Mouse (Mus musculus) G1E (cell line): ENCODE measurements around the gene Zfand6. TPM values are rescaled to one million over a fixed set of nuclear protein-coding genes. Genes with fewer than 3 reads are reported as not detected.

Source experiments
- ATAC-seq: 2 replicates; pipeline ENCODE4 v1.8.0; 2016; ENCODE audit warnings: mild to moderate bottlenecking; ENCODE audit not compliant: insufficient number of reproducible peaks, poor library complexity, low FRiP score, severe bottlenecking; ENCODE audit errors: extremely low read depth
- DNase-seq: peaks from one replicate; pipeline ENCODE4 v3.0.0; 2012; ENCODE audit warnings: low spot score
- H3K27me3 ChIP-seq: 2 replicates; pipeline ENCODE4 v1.6.1; 2012; ENCODE audit warnings: mild to moderate bottlenecking, low read length, inconsistent platforms; ENCODE audit not compliant: insufficient read depth
- H3K36me3 ChIP-seq: replicated peaks from 2 replicates; pipeline ENCODE3; 2012; ENCODE audit warnings: mild to moderate bottlenecking, inconsistent platforms
- H3K4me1 ChIP-seq: 2 replicates; pipeline ENCODE4 v1.6.1; 2012; ENCODE audit warnings: low read depth, low read length, inconsistent platforms, mixed read lengths; ENCODE audit not compliant: insufficient read depth
- H3K4me3 ChIP-seq: 2 replicates; pipeline ENCODE4 v1.5.1; 2012; ENCODE audit warnings: low read depth, mild to moderate bottlenecking, inconsistent platforms, low read length, moderate library complexity, mixed read lengths
- H3K9me3 ChIP-seq: replicated peaks from 2 replicates; pipeline ENCODE4 v1.6.1; 2012; ENCODE audit warnings: inconsistent platforms
- CTCF ChIP-seq: IDR thresholded peaks from 2 replicates; pipeline ENCODE4 v1.5.1; 2012; ENCODE audit warnings: low read depth, low read length, inconsistent platforms, mixed read lengths
- GATA1 ChIP-seq: IDR thresholded peaks from 2 replicates; pipeline ENCODE4 v1.6.1; 2012; ENCODE audit warnings: borderline replicate concordance, low read length, inconsistent platforms, mixed read lengths
- GATA2 ChIP-seq: IDR thresholded peaks from 2 replicates; pipeline ENCODE4 v1.6.1; 2012; ENCODE audit warnings: low read depth, low read length, inconsistent platforms, borderline replicate concordance
- POLR2AphosphoS5 ChIP-seq: IDR thresholded peaks from 2 replicates; pipeline ENCODE4 v1.6.1; 2012; ENCODE audit warnings: low read depth, low read length, inconsistent platforms; ENCODE audit not compliant: insufficient replicate concordance
- TAL1 ChIP-seq: conservative IDR thresholded peaks from 2 replicates; pipeline ENCODE4 v1.6.1; 2012; ENCODE audit warnings: low read depth, low read length, inconsistent platforms, mixed read lengths
- polyA plus RNA-seq: library from polyadenylated mRNA; stranded (reverse); fragments of >175 nt; gene quantifications from 2 replicates; pipeline ENCODE4 v1.2.3, GENCODE M21; 2012
- total RNA-seq, 2 experiments: library from RNA; stranded (forward) in 1 of 2; stranded (reverse) in 1 of 2; fragments of 200-1000 nt in 1 of 2; fragments of >200 nt in 1 of 2; fragmentation: Nextera tagmentation in 1 of 2; gene quantifications; 2 replicates each; pipeline ENCODE4 v1.2.3; 2014 to 2017

Gene Zfand6
- total and polyA plus RNA-seq, 3 experiments = 23.1 to 164 (median 106) TPM

- DNase-seq (no peak), ATAC-seq (peak; percentile 15; the same call in 1 of the 2 replicates)
- H3K4me1 ChIP-seq = peaks cover 22% of the 10 kb centered on the region
- TF ChIP-seq GATA1 = no peak
- TF ChIP-seq GATA2 = no peak
- TF ChIP-seq POLR2AphosphoS5 = no peak
- TF ChIP-seq TAL1 = no peak
- TF ChIP-seq CTCF = no peak
- H3K9me3 ChIP-seq = no peaks in the 10 kb centered on the region
- no peaks in the 10 kb centered on the region for H3K36me3 ChIP-seq
- H3K27me3 ChIP-seq = no peaks in the 10 kb centered on the region
- no peak overlapping the region for H3K4me3 ChIP-seq
These were observed 20.7 kb upstream of the Zfand6 start for GRCm38 (mm10) chr7:84710287-84710958.

GRCm38 (mm10) chr7:84706877-84707276 is 17.1 kb upstream of the Zfand6 start:
- no peak for ATAC-seq
- no peaks in the 10 kb centered on the region for H3K36me3 ChIP-seq
- TF ChIP-seq GATA1 (no peak), CTCF (no peak), POLR2AphosphoS5 (no peak), GATA2 (no peak), TAL1 (no peak)

GRCm38 (mm10) chr7:84690101-84690509 is 346 bp upstream of the Zfand6 start:
- no peak for ATAC-seq
- Histone ChIP-seq H3K4me1 (peaks cover 30% of the 10 kb centered on the region), H3K36me3 (peaks cover 3% of the 10 kb centered on the region), H3K9me3 (no peaks in the 10 kb centered on the region), H3K4me3 (peak overlapping the region; percentile 83), H3K27me3 (no peaks in the 10 kb centered on the region)
- TF ChIP-seq POLR2AphosphoS5 (no peak), GATA2 (no peak), GATA1 (no peak), CTCF (no peak), TAL1 (no peak)
- no peak for DNase-seq

More at GRCm38 (mm10) chr7:84706877-84707276, 17.1 kb upstream of the Zfand6 start:
- no peak for DNase-seq
- Histone ChIP-seq H3K4me3 (no peak overlapping the region), H3K4me1 (peaks cover 22% of the 10 kb centered on the region), H3K9me3 (no peaks in the 10 kb centered on the region), H3K27me3 (no peaks in the 10 kb centered on the region)

- Histone ChIP-seq H3K36me3 (peaks cover 3% of the 10 kb centered on the region), H3K4me1 (peaks cover 39% of the 10 kb centered on the region), H3K4me3 (peak overlapping the region; percentile 83; the same call in 1 of the 2 replicates), H3K9me3 (no peaks in the 10 kb centered on the region), H3K27me3 (no peaks in the 10 kb centered on the region)
- ATAC-seq (no peak), DNase-seq (no peak)
- TF ChIP-seq TAL1 = no peak
- TF ChIP-seq CTCF = no peak
- TF ChIP-seq GATA2 = no peak
- TF ChIP-seq GATA1 = no peak
- TF ChIP-seq POLR2AphosphoS5 = no peak
These were observed 1.8 kb downstream of the Zfand6 start for GRCm38 (mm10) chr7:84687653-84688580.

- no peak for TF ChIP-seq CTCF
- no peak for TF ChIP-seq POLR2AphosphoS5
- TF ChIP-seq GATA2 = no peak
- no peak for TF ChIP-seq GATA1
- no peak for TF ChIP-seq TAL1
- no peaks in the 10 kb centered on the region for H3K27me3 ChIP-seq
- peaks cover 51% of the 10 kb centered on the region for H3K4me1 ChIP-seq
These were observed 3.4 kb downstream of the Zfand6 start for GRCm38 (mm10) chr7:84686380-84686779.

GRCm38 (mm10) chr7:84684675-84685074 is 5.1 kb downstream of the Zfand6 start:
- H3K4me3 ChIP-seq = no peak overlapping the region
- H3K27me3 ChIP-seq = no peaks in the 10 kb centered on the region
- no peaks in the 10 kb centered on the region for H3K9me3 ChIP-seq
- H3K4me1 ChIP-seq = peaks cover 55% of the 10 kb centered on the region
- no peak for DNase-seq
- ATAC-seq = no peak
- no peak for TF ChIP-seq TAL1
- TF ChIP-seq CTCF = no peak
- TF ChIP-seq POLR2AphosphoS5 = no peak
- TF ChIP-seq GATA2 = no peak
- no peak for TF ChIP-seq GATA1
- peaks cover 3% of the 10 kb centered on the region for H3K36me3 ChIP-seq

More at GRCm38 (mm10) chr7:84686380-84686779, 3.4 kb downstream of the Zfand6 start:
- no peak for DNase-seq
- Histone ChIP-seq H3K9me3 (no peaks in the 10 kb centered on the region), H3K36me3 (peaks cover 3% of the 10 kb centered on the region), H3K4me3 (no peak overlapping the region)
- ATAC-seq = no peak
